Mouse (Mus musculus) MEL (cell line): ENCODE measurements at regions not wholly inside any gene's neighbourhood (a gene's known extent, or its start where the extent isn't known, plus 50 kb on each side); places are given as distances from the start of the nearest gene placed in this dataset.

Source experiments
- CTCF ChIP-seq, 3 experiments: IDR thresholded peaks in 2 of 3; conservative IDR thresholded peaks in 1 of 3; 2 replicates each; pipeline ENCODE4 v1.5.1; 2011 to 2012; ENCODE audit warnings: low read length in 3 of 3, low read depth in 2 of 3, mild to moderate bottlenecking in 2 of 3, improper control_type of control experiment in 1 of 3, inconsistent platforms in 1 of 3, mixed read lengths in 1 of 3, moderate library complexity in 1 of 3; ENCODE audit not compliant: control insufficient read depth in 1 of 3, insufficient read depth in 1 of 3, poor library complexity in 1 of 3, severe bottlenecking in 1 of 3
- ELF1 ChIP-seq: IDR thresholded peaks from 2 replicates; pipeline ENCODE4 v1.6.1; 2014; ENCODE audit warnings: low read depth, mild to moderate bottlenecking, inconsistent platforms, low read length, improper control_type of control experiment, moderate library complexity
- GABPA ChIP-seq: IDR thresholded peaks from 2 replicates; pipeline ENCODE4 v1.6.1; 2012; ENCODE audit warnings: low read depth, mild to moderate bottlenecking, inconsistent platforms, low read length, improper control_type of control experiment, moderate library complexity
- JUND ChIP-seq: IDR thresholded peaks from 2 replicates; pipeline ENCODE4 v1.6.1; 2011; ENCODE audit warnings: low read depth, mild to moderate bottlenecking, improper control_type of control experiment, low read length
- KAT2A ChIP-seq: conservative IDR thresholded peaks from 2 replicates; pipeline ENCODE4 v1.6.1; 2012; ENCODE audit warnings: low read depth, low read length, improper control_type of control experiment, inconsistent platforms
- POLR2A ChIP-seq, 2 experiments: IDR thresholded peaks; 2 replicates each; pipeline ENCODE4 v1.6.1; 2011 to 2012; ENCODE audit warnings: low read length in 2 of 2, mild to moderate bottlenecking in 2 of 2, control low read depth in 1 of 2, improper control_type of control experiment in 1 of 2, low read depth in 1 of 2, moderate library complexity in 1 of 2; ENCODE audit not compliant: control insufficient read depth in 1 of 2, insufficient read depth in 1 of 2, poor library complexity in 1 of 2
- POLR2AphosphoS2 ChIP-seq: IDR thresholded peaks from 2 replicates; pipeline ENCODE4 v1.6.1; 2011; ENCODE audit warnings: low read length, improper control_type of control experiment

DNA sequence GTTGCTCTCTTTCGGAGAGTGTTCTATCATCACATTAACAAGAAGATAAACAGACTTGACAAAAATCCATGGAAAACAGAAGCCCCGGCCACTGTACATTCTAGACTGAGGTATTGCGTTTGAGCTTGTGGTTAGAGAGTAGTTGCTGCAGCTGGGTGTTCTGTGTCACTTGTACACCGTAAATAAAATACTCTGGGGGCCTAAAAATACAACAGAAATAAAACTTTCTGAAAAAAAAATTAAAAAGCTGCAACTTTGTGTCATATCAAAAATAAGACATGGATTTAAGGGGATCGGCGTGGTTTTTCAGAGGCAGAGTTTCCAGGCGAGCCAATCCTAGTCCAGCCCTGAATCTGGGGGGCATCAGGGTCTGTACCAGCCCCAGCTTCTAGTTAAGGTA, 75.1 kb upstream of the Foxo1 start:
- TF ChIP-seq POLR2A (IDR thresholded peaks at IDR 0.05; ENCODE audit: control insufficient read depth in 1 of 2, insufficient read depth in 1 of 2, low read depth in 1 of 2, low read length in 2 of 2, poor library complexity in 1 of 2) (no peak), POLR2AphosphoS2 (no peak), KAT2A (no peak), ELF1 (no peak), CTCF (IDR thresholded peaks at IDR 0.05 in 2 of 3, conservative IDR thresholded peaks at IDR 0.05 in 1 of 3; ENCODE audit: control insufficient read depth in 1 of 3, insufficient read depth in 1 of 3, low read depth in 2 of 3, low read length in 3 of 3, poor library complexity in 1 of 3, severe bottlenecking in 1 of 3) (no peak), GABPA (no peak), JUND (no peak)
